Mouse (Mus musculus) stomach, postnatal 0 days (tissue): ENCODE results near the gene Olfr1494. TPM values are rescaled to one million over a fixed set of nuclear protein-coding genes. Genes with fewer than 3 reads are reported as not detected.

ENCODE experiments used
- ATAC-seq: fragments of 200-750 bp; cut with Nextera tagmentation; 2 replicates; pipeline ENCODE4 v1.8.0; 2017; ENCODE audit not compliant: low FRiP score, low TSS enrichment
- DNase-seq: peaks from one replicate; pipeline ENCODE4 v3.0.0-alpha.2; 2016; ENCODE audit warnings: low spot score
- H3K27ac ChIP-seq: fragments of 300-500 bp; sonication (generic); replicated peaks from 2 replicates; pipeline ENCODE4 v1.5.1; 2014; ENCODE audit warnings: mild to moderate bottlenecking, control low read depth
- H3K27me3 ChIP-seq: fragments of 300-500 bp; sonication (generic); 2 replicates; pipeline ENCODE4 v1.6.1; 2014; ENCODE audit warnings: low read length; ENCODE audit not compliant: control insufficient read depth, insufficient read depth
- H3K36me3 ChIP-seq: fragments of 300-500 bp; sonication (generic); 2 replicates; pipeline ENCODE4 v1.6.1; 2014; ENCODE audit warnings: low read length, mixed read lengths; ENCODE audit not compliant: control insufficient read depth, insufficient read depth
- H3K4me1 ChIP-seq: fragments of 300-500 bp; sonication (generic); replicated peaks from 2 replicates; pipeline ENCODE4 v1.6.1; 2014; ENCODE audit warnings: antibody characterized with exemption; ENCODE audit not compliant: control insufficient read depth, insufficient read depth
- H3K4me2 ChIP-seq: fragments of 300-500 bp; sonication (generic); replicated peaks from 2 replicates; pipeline ENCODE4 v1.6.1; 2014; ENCODE audit warnings: low read depth, mild to moderate bottlenecking, control low read depth, moderate library complexity
- H3K4me3 ChIP-seq: fragments of 300-500 bp; sonication (generic); 2 replicates; pipeline ENCODE4 v1.5.1; 2014; ENCODE audit warnings: low read depth, low read length, control low read depth
- H3K9ac ChIP-seq: fragments of 300-500 bp; sonication (generic); 2 replicates; pipeline ENCODE4 v1.6.1; 2014; ENCODE audit warnings: mild to moderate bottlenecking, low read length, control low read depth, mixed read lengths
- H3K9me3 ChIP-seq: fragments of 300-500 bp; sonication (generic); 2 replicates; pipeline ENCODE4 v1.6.1; 2016; ENCODE audit warnings: low read length; ENCODE audit not compliant: control insufficient read depth
- CTCF ChIP-seq: IDR thresholded peaks from 2 replicates; pipeline ENCODE4 v1.5.1; 2016; ENCODE audit warnings: antibody characterized with exemption, low read depth, mild to moderate bottlenecking, moderate library complexity
- EP300 ChIP-seq: optimal IDR thresholded peaks from 2 replicates; pipeline ENCODE3; 2016; ENCODE audit warnings: antibody characterized with exemption
- WGBS: fragments of 180-500 bp; shearing (Covaris S2); extraction: QIAGEN DNeasy Blood & Tissue Kit; methylation state at CpG from one replicate; pipeline ENCODE4 v1.1.7; 2014; 5-methylcytosine and 5-hydroxymethylcytosine counted together
- polyA plus RNA-seq: library from polyadenylated mRNA; unstranded; fragments of >200 nt; fragmentation: Nextera tagmentation; extraction: Ambion mirVana; gene quantifications from 2 replicates; pipeline ENCODE4 v1.2.1, GENCODE M21; 2015

The Olfr1494 gene
- polyA plus RNA-seq, result not detected in 2 replicates

DNA sequence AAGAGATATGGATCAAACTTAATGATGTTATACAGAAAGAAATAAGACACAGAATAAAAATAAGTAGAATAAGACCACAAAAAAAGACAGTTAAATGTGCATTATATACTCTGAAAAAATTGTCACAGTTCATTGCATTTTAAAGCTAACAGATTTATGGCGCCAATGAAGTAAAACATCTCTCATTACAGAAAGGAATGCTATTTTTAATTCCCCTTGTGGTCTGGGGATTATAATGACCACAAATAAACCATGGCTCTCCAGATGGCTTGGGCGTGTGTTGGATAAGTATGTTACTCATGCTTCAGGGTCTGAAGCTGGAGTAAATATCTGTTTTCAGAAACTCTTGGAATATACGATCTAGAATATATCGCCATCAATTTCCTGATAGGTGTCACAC lies at the start of gene Olfr1494:
Gene Olfr1494 (plus strand): TSS at position 301 of the 400 bp plus-strand sequence.
- H3K4me3 ChIP-seq, result no peak within 1 kb of the TSS
- TF ChIP-seq CTCF (no peak), EP300 (no peak)
- 87% methylated on average over 4 of the region's 4 CpGs for WGBS
- no peak within 1 kb of the TSS for H3K4me2 ChIP-seq
- DNase-seq (no peak), ATAC-seq (no peak)
- H3K36me3 ChIP-seq, result no peaks in the 10 kb centered on the region
- no peaks in the 10 kb centered on the region for H3K27me3 ChIP-seq
- no peaks in the 10 kb centered on the region for H3K9me3 ChIP-seq
- H3K9ac ChIP-seq, result no peak within 1 kb of the TSS
- H3K4me1 ChIP-seq, result no peaks in the 10 kb centered on the region
- H3K27ac ChIP-seq, result no peak within 1 kb of the TSS

GRCm38 (mm10) chr19:13696968-13697367 lies 42.6 kb upstream of the Olfr1494 start, which contains the start of gene Olfr1491:
TSS of gene Olfr1491 (plus strand) at chr19:13697268.
- 61% methylated on average over 3 of the region's 3 CpGs for WGBS

DNA sequence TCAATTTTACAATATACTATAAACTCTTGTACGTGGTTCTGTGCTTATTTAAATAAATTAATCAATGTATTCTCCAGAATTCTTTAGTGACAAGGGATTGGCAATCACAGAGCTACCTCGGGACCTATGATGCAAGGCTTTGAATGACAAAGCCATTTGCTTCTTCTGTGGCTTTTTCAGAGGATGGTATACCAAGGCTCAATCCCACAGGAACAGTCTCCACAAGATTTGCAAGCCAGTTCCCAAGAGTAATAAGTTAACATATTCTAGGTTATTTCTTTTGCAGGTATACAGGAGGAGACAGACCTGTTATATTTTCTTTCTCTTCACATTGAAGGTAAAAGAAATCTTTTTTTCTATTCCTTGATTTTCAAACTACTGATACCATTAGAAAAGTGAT lies 16.6 kb upstream of the Olfr1494 start, which contains the start of gene Olfr1493-ps1:
Gene Olfr1493-ps1 (plus strand): TSS at position 301 of the 400 bp plus-strand sequence.
- no peak for DNase-seq
- H3K4me1 ChIP-seq, result no peaks in the 10 kb centered on the region
- no peak within 1 kb of the TSS for H3K4me2 ChIP-seq
- H3K36me3 ChIP-seq, result no peaks in the 10 kb centered on the region
- no peaks in the 10 kb centered on the region for H3K27me3 ChIP-seq
- H3K27ac ChIP-seq, result no peak within 1 kb of the TSS
- no peak for ATAC-seq
- H3K4me3 ChIP-seq, result no peak within 1 kb of the TSS
- H3K9ac ChIP-seq, result no peak within 1 kb of the TSS
- H3K9me3 ChIP-seq, result no peaks in the 10 kb centered on the region
- WGBS, result 45% methylated on average over 2 of the region's 2 CpGs
- no peak for TF ChIP-seq CTCF
- TF ChIP-seq EP300, result no peak

More at GRCm38 (mm10) chr19:13696968-13697367, 42.6 kb upstream of the Olfr1494 start, which contains the start of gene Olfr1491:
- H3K4me2 ChIP-seq, result no peak within 1 kb of the TSS
- no peaks in the 10 kb centered on the region for H3K36me3 ChIP-seq
- ATAC-seq (no peak), DNase-seq (no peak)
- TF ChIP-seq CTCF (no peak), EP300 (no peak)
- H3K4me1 ChIP-seq, result no peaks in the 10 kb centered on the region
- no peak within 1 kb of the TSS for H3K4me3 ChIP-seq
- H3K9me3 ChIP-seq, result no peaks in the 10 kb centered on the region
- no peaks in the 10 kb centered on the region for H3K27me3 ChIP-seq
- no peak within 1 kb of the TSS for H3K9ac ChIP-seq
- H3K27ac ChIP-seq, result no peak within 1 kb of the TSS

DNA sequence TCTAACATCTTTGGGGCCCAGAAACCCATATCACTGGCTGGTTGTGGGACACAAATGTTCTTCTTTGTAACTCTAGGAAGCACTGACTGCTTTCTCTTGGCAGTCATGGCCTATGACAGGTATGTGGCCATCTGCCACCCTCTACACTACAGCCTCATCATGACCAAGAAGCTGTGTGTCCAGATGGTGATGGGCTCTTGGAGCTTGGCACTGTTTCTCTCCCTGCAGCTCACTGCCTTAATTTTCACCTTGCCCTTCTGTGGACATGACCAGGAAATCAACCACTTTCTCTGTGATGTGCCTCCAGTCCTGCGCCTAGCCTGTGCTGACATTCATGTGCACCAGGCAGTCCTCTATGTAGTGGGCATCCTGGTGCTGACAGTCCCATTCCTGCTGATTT lies 9.8 kb downstream of the Olfr1494 start:
- H3K27ac ChIP-seq, result no peak overlapping the region
- H3K27me3 ChIP-seq, result no peaks in the 10 kb centered on the region
- ATAC-seq, result no peak
- WGBS, result 84% methylated on average over 1 of the region's 1 CpGs
- TF ChIP-seq EP300, result no peak
- no peak for TF ChIP-seq CTCF
- no peaks in the 10 kb centered on the region for H3K9me3 ChIP-seq
- H3K4me2 ChIP-seq, result no peak overlapping the region
- H3K36me3 ChIP-seq, result no peaks in the 10 kb centered on the region
- no peaks in the 10 kb centered on the region for H3K4me1 ChIP-seq
- no peak overlapping the region for H3K9ac ChIP-seq
- DNase-seq, result no peak
- H3K4me3 ChIP-seq, result no peak overlapping the region

GRCm38 (mm10) chr19:13764306-13764705 lies 24.8 kb downstream of the Olfr1494 start, which contains the start of gene Olfr1495:
TSS of gene Olfr1495 (plus strand) at chr19:13764606.
- DNase-seq (no peak), ATAC-seq (no peak)
- Histone ChIP-seq H3K4me2 (no peak within 1 kb of the TSS), H3K36me3 (no peaks in the 10 kb centered on the region), H3K27ac (no peak within 1 kb of the TSS), H3K4me3 (no peak within 1 kb of the TSS), H3K9me3 (no peaks in the 10 kb centered on the region), H3K9ac (no peak within 1 kb of the TSS), H3K27me3 (no peaks in the 10 kb centered on the region), H3K4me1 (no peaks in the 10 kb centered on the region)
- 80% methylated on average over 3 of the region's 3 CpGs for WGBS
- TF ChIP-seq EP300, result no peak
- no peak for TF ChIP-seq CTCF

DNA sequence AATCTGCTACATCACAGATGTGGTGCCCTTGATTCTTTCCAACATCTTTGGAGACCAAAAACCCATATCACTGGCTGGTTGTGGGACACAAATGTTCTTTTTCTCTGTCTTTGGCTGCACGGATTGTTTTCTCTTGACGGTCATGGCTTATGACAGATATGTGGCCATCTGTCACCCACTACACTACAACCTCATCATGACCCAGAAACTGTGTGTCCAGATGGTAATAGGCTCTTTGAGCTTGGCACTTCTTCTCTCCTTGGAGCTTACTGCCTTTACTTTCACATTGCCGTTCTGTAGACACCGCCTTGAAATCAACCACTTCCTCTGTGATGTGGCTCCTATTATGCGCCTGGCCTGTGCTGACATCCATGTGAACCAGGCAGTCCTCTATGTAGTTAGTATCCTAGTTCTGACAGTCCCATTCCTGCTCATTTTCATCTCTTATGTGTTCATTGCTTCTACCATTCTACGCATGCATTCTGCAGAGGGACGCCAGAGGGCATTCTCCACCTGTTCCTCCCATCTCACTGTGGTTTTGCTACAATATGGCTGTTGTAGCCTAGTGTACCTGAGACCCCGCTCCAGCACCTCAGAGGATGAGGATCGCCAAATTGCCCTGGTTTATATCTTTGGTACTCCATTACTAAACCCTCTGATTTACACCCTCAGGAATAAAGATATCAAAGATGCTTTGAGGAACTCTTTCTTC lies 29.2 kb downstream of the Olfr1494 start:
- no peaks in the 10 kb centered on the region for H3K36me3 ChIP-seq
- no peak for DNase-seq
- TF ChIP-seq CTCF (no peak), EP300 (no peak)
- no peak overlapping the region for H3K27ac ChIP-seq
- H3K4me3 ChIP-seq, result no peak overlapping the region
- 88% methylated on average over 9 of the region's 9 CpGs for WGBS
- no peak overlapping the region for H3K9ac ChIP-seq
- no peaks in the 10 kb centered on the region for H3K9me3 ChIP-seq
- H3K4me1 ChIP-seq, result no peaks in the 10 kb centered on the region
- ATAC-seq, result no peak
- H3K27me3 ChIP-seq, result no peaks in the 10 kb centered on the region
- H3K4me2 ChIP-seq, result no peak overlapping the region
